Mouse (Mus musculus) macrophage (primary cell): Measurements from ENCODE around the gene Ctc1. TPM values are rescaled to one million over a fixed set of nuclear protein-coding genes. Genes with fewer than 3 reads are reported as not detected.

Experiments
- H3K27ac ChIP-seq: fragments of 350-480 bp; formaldehyde crosslinking; 2 replicates; pipeline ENCODE4 v1.9.0; 2021
- H3K36me3 ChIP-seq: fragments of 350-480 bp; formaldehyde crosslinking; 2 replicates; pipeline ENCODE4 v1.9.0; 2021; ENCODE audit errors: inconsistent target
- H3K4me3 ChIP-seq: fragments of 350-480 bp; formaldehyde crosslinking; 2 replicates; pipeline ENCODE4 v1.9.0; 2021; ENCODE audit errors: inconsistent target
- H3K79me2 ChIP-seq: fragments of 350-480 bp; formaldehyde crosslinking; 2 replicates; pipeline ENCODE4 v1.9.0; 2021; ENCODE audit errors: inconsistent target
- WGBS: methylation state at CpG from one replicate; pipeline ENCODE4 v1.1.7; 2026; ENCODE audit warnings: inconsistent platforms; ENCODE audit not compliant: missing documents; 5-methylcytosine and 5-hydroxymethylcytosine counted together
- polyA plus RNA-seq: library from polyadenylated mRNA; stranded (reverse); fragments of 250-400 nt; gene quantifications from 3 replicates; pipeline ENCODE4 v1.2.4, GENCODE M21; 2018; ENCODE audit warnings: inconsistent platforms

Gene Ctc1
- polyA plus RNA-seq, 1 experiment from 2014 or later = 28.9 TPM

DNA sequence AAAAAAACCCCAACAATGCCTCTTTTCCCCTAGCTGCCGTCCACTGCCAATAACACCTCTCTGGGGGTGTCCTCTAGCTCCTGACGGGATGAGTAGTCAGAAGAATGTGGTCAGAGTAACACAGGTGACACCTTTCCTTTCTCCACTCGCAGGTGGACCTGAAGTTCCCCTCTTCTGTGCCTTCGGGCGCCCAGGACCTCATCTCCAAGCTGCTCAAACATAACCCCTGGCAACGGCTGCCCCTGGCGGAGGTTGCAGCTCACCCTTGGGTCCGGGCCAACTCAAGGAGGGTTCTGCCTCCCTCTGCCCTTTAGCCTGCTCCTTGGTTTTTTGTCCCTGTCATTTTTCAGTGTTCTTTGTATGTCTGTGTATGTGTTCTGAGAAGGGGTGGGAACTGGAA lies 35.0 kb downstream of the Ctc1 start:
- Histone ChIP-seq H3K27ac (no peak overlapping the region), H3K79me2 (peaks cover 49% of the 10 kb centered on the region), H3K4me3 (no peak overlapping the region), H3K36me3 (no peaks in the 10 kb centered on the region)
- 99% methylated on average over 8 of the region's 8 CpGs for WGBS

DNA sequence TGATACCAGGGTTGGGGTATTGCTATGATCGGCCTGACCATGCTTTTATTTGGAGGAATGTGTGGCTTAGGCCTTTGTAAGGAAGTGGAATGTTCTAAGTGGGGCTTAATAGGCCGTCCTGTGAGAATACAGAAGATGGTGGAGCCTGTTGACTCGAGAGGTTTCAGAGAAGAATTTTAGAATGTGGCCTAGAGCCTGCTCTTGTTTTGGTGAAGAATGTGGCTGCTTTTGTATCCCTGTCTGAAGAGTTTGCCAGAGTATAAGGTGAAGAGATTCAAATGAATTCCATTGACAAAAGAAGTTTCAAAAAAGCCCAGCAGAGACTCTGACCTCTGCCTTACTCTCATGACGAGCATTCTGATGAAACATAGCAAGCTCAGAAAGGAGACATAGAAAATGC lies 36.1 kb downstream of the Ctc1 start:
- H3K27ac ChIP-seq = no peak overlapping the region
- no peak overlapping the region for H3K4me3 ChIP-seq
- WGBS = 96% methylated on average over 4 of the region's 4 CpGs
- H3K79me2 ChIP-seq = peaks cover 41% of the 10 kb centered on the region
- no peaks in the 10 kb centered on the region for H3K36me3 ChIP-seq

DNA sequence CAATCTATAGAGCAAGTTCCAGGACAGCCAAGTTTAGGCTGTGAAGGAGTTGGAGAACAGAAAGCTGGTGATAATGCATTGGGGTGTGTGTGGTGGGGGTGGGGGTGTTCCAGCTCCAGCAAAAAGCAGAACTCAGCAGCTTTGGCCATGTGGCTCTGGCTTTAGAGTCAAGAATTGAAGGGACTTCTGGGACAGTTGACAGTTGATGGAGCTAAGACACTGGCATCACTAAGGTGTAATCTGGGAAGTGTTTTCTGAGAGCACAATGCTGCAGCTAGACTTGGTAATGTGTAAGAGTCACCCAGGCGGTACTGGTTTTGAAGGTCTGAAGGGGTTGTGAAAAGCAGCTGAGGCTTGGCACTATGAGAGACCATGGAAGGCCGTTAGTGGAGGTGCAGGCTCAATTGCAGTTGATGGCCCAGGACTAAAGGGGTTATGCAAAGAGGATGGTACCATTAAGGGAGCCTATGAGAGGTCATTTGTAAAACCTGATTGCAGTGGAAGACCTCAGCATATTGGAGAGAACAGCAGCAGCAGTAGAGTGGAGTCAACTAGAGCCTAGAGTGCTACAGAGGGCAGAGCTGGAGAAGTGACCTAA lies 37.2 kb downstream of the Ctc1 start:
- 88% methylated on average over 2 of the region's 2 CpGs for WGBS
- no peak overlapping the region for H3K27ac ChIP-seq
- no peak overlapping the region for H3K4me3 ChIP-seq
- peaks cover 37% of the 10 kb centered on the region for H3K79me2 ChIP-seq
- no peaks in the 10 kb centered on the region for H3K36me3 ChIP-seq

DNA sequence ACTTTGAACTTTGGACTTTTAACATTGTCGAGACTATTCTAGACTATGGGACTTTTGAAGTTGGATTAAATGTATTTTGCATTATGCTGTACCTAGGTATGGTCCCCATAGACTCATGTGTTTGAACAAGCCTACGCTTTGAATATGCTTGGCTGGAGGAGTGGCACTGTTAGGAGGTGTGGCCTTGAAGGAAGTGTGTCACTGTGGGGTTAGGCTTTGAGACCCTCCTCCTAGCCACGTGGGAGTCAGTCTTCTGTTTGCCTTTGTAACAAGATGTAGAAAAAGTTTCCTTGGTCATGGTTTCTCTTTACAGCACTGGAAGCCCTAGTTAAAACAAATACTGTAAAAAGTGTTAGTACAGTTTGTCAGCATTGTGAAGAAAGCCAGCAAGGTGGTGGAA lies 38.1 kb downstream of the Ctc1 start:
- Histone ChIP-seq H3K27ac (no peak overlapping the region), H3K36me3 (no peaks in the 10 kb centered on the region), H3K79me2 (peaks cover 29% of the 10 kb centered on the region), H3K4me3 (no peak overlapping the region)
- WGBS = 46% methylated on average over 3 of the region's 3 CpGs

DNA sequence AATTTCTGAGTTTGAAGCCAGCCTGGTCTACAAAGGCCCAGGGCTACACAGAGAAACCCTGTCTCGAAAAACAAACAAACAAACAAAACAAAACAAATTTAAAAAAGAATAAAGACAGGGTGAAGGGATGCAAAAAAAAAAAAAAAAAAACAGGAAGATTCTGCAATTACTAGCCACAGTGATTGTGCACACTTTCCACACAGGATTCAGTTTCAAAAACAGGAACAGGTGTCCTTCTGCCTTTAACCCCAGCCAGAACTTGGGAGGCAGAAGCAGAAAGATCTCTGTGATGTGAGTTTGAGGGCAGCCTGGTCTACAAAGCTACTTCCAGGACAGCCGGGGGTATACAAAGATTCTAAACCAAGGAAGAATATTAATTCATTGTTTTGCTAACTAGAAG lies 42.6 kb downstream of the Ctc1 start:
- peaks cover 28% of the 10 kb centered on the region; the same call in 1 of the 2 replicates for H3K79me2 ChIP-seq
- no peaks in the 10 kb centered on the region for H3K36me3 ChIP-seq
- WGBS = 51% methylated on average over 2 of the region's 2 CpGs
- peak overlapping the region; percentile 88 for H3K4me3 ChIP-seq
- peak overlapping the region; percentile 80 for H3K27ac ChIP-seq

DNA sequence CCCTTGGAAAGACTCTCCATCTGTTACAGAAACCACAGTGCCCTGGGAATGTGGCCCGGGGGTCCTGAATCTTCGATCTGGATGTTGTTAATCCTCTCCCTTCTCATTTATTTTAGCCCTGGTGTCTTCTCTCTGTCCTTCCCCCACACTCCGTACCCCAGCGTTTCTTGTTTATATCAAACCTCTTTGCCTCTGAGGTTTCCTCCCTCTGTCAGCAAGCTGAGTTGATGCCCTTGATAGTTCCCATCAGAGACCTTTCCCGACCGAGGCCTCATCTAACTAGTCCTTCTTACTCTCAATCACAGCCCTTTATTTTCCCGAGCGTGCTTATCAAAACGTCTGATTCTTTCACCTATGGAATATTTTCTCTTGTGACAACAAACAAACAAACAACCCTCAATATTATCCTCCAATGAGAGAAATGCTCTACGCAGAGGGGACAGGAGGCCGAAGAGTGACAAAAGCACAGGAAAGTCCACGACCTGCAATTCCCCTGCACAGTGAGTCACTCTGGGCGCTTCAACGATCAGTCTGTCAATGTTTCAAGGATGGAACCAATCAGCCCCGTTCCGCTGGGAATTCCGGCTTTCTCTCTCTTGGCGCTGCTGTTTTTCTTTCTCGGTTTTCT lies 43.1 kb downstream of the Ctc1 start:
- H3K4me3 ChIP-seq = peak overlapping the region; percentile 88
- peaks cover 28% of the 10 kb centered on the region; the same call in 1 of the 2 replicates for H3K79me2 ChIP-seq
- no peaks in the 10 kb centered on the region for H3K36me3 ChIP-seq
- under 1% methylated on average over 18 of the region's 19 CpGs for WGBS
- peak overlapping the region; percentile 80 for H3K27ac ChIP-seq

DNA sequence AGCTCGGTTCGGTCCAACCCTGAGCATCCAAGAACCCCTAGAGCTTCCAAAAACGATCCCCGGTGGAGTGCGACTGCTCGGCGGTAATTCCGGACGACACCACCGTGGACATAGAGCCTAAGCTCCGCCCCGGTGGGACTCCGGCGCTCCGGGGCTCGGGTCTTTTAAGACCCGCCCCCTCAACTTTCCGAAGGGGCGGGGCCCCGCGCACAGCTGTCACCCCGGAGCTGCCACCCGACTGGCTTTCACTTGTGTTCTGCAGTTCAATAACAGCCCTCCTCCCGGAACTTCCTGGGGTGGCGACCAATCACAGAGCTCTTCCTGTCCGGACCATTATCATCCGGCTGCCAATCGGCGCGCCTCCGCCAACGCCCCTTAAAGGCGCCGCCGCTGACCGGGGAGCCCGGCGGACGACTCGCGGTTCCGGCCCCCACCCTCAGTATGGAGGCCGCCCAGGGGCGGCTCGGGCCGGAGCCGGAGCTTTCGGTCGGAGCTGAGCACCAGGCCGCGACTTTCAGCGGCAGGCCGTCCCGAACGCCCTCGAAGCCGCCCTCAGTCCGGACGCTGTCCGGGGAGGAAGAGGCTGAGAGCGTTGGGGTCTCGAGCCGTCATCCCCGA lies 43.8 kb downstream of the Ctc1 start, which contains the start of gene Borcs6:
TSS of gene Borcs6 (plus strand) at position 361 of the 618 bp plus-strand sequence.
- H3K4me3 ChIP-seq = peak within 1 kb of the TSS; percentile 88
- H3K79me2 ChIP-seq = peaks cover 28% of the 10 kb centered on the region; the same call in 1 of the 2 replicates
- no peaks in the 10 kb centered on the region for H3K36me3 ChIP-seq
- WGBS = 1% methylated on average over 43 of the region's 64 CpGs
- peak within 1 kb of the TSS; percentile 80 for H3K27ac ChIP-seq

DNA sequence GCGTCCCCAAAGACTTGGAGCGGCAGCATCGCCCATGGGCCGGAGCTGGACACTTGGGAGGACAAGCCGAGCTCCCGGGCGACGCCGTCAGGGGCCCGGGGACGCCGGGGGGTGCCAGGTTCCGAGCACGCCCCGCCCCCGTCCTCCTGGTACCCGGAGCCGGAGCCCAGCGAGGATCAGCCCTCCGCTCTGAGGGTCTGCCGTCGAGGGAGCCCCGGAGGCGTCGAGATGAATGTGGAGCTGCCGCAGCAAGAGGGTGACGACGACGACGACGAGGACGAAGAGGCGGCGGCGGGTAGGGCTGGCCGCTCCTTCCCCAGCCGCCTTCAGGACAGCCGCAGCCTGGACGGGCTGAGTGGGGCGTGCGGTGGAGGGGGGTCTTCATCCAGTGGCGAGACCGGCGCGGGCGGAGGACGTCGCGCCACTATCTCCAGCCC lies 44.3 kb downstream of the Ctc1 start:
- Histone ChIP-seq H3K4me3 (peak overlapping the region; percentile 64), H3K36me3 (no peaks in the 10 kb centered on the region), H3K27ac (peak overlapping the region; percentile 57), H3K79me2 (peaks cover 28% of the 10 kb centered on the region; the same call in 1 of the 2 replicates)
- WGBS = 1% methylated on average over 44 of the region's 49 CpGs

DNA sequence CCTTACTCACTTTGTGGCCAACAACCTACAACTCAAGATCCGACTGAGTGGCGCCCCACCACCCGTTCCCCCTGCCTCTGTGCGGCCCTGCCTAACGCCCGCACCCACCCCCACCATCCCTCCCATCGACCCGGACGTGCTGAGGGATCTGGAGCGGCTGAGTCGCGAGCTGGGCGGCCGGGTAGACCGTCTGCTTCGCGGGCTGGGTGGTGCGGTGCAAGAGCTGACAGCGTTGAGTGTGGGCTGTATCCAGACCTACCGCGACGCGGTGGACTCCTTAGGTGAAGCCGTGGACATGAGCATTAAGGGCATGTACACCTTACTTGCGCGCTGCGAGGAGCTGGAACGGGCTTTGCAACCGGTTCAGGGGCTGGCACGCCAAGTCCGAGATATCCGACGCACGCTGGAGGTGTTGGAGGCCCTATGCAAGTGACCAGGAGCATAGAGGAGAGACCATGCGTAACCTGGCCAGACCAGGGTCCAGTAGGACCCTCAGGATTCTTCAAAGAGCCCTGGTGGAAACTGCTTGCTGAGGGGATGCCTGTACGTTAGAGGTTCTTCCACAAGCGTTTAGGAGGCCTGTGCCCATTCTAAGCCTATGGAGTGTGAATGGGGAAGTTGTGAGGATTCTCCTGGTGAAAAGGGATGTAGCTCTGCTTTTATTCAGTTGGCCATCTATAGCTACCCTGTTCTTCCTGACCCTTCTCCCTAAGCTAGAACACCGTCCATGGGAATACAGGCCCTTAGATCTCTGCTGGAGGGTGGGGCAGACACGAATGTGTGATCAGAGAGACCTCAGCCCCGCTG lies 44.9 kb downstream of the Ctc1 start:
- WGBS = 5% methylated on average over 40 of the region's 40 CpGs
- H3K36me3 ChIP-seq = no peaks in the 10 kb centered on the region
- H3K27ac ChIP-seq = peak overlapping the region; percentile 57

DNA sequence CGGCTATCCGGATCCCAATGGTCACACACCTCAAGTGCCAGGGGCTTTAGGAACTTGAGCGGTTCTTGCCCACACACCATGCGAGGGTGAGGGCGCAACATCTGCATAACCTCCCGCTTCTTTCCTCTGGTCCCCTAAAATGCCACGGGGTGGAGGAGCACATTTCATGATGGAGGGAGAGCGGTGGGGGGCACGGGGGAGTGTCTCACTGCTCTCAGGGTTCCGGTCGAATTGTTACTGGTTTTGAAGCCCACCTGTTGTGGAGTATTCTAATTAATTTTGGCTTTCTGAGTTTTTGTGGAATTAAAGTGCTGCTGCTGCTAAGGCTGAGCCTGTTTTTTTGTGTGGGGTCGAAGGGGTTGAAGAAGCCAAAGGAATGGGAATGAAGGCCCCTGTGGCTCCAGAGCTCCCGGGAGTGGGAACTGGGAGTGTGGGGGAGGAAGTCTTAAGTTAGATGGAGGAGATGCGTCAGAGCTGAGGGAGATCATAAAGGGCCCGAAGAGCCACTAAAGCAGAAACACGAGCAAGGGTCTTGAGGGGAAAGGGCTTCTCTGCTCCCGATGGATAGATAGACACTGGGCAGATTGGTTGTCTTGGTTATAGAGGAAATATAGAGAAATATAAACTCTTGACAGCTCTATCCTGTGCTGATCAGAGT lies 45.7 kb downstream of the Ctc1 start:
- Histone ChIP-seq H3K79me2 (peaks cover 28% of the 10 kb centered on the region; the same call in 1 of the 2 replicates), H3K27ac (peak overlapping the region; percentile 57; the same call in 1 of the 2 replicates), H3K36me3 (no peaks in the 10 kb centered on the region), H3K4me3 (peak overlapping the region; percentile 64)
- WGBS = 72% methylated on average over 17 of the region's 17 CpGs

More for the DNA sequence above, 44.9 kb downstream of the Ctc1 start:
- Histone ChIP-seq H3K79me2 (peaks cover 28% of the 10 kb centered on the region; the same call in 1 of the 2 replicates), H3K4me3 (peak overlapping the region; percentile 64)

DNA sequence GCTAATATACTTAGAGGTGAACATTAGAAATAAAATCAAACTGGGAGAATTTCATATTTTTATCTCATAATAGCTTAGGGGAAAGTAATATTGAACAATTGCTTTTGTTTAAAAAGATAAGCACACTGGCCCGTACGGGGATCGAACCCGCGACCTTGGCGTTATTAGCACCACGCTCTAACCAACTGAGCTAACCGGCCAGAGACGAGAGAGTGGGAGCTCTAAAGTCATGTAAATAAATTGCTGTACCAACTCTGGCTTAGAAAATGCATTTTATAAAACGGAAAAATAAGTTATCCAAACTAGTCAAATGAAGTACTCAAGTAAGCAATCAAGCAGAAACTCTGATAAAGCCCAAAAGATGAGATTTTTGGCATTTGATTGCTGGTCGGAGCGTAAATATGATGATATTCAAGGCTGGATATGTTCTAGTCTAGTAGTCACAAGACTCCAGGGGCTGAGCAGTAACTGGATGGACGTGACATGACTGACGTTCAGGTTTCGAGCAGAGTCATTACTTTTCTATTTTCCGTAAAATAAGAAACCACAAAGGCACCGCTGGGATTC lies 46.6 kb downstream of the Ctc1 start:
- peak overlapping the region; percentile 77 for H3K27ac ChIP-seq
- 2% methylated on average over 17 of the region's 17 CpGs for WGBS
- peak overlapping the region; percentile 38 for H3K4me3 ChIP-seq
- H3K36me3 ChIP-seq = no peaks in the 10 kb centered on the region
- H3K79me2 ChIP-seq = peaks cover 27% of the 10 kb centered on the region; the same call in 1 of the 2 replicates

DNA sequence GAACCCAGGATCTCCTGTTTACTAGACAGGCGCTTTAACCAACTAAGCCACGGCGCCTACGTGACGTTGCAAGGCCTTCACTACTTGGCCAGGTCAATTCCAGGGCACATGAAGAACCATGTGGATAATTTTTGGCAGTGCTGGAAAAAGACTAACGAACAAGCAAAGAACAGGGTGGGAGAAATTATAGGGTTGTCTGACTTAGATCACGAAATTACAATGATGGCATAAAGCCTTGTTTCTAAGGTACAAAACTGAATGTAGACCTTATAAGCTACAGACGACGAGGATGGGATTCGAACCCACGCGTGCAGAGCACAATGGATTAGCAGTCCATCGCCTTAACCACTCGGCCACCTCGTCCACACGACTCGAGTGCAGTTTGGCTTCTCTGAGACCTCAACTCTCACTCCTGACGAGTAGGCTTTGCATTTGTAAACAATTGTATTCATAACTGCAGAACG lies 47.1 kb downstream of the Ctc1 start:
- Histone ChIP-seq H3K36me3 (no peaks in the 10 kb centered on the region), H3K4me3 (peak overlapping the region; percentile 71), H3K27ac (peak overlapping the region; percentile 77), H3K79me2 (peaks cover 22% of the 10 kb centered on the region; the same call in 1 of the 2 replicates)
- 3% methylated on average over 19 of the region's 19 CpGs for WGBS

DNA sequence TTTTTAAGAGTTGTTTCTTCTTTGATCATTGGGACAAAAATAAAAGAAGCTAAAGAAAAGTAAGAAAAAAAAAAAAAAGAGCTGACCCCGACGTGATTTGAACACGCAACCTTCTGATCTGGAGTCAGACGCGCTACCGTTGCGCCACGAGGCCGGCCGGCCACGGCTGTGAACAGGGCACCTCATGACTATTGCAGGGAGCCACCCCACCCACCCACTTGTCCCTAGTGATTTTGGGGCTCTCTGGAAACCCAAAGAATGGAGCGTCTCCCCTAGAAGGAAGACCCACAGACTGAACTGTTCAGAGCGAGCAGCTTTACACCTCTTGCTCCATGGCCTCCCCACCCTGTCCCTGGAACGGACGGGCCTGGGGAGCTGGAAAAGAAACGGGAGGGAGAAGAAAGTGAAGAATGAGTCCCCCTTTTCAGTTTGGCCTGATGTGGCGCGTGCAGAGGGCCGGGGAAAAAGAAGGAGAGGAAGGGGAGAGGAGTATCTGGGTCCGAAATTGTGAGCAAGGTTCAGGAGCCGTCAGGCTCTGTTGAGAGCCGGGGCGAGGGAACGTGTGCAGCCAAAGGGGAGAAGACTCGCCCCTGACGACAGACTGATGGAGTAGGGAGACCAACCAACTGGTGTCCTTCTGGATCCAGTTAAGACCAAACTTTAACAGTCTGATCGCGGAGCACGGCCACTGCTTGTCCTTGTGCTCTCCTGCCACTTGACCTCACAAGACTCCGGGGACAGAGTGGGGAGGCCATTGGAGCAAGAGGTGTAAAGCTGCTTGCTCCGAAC lies 47.9 kb downstream of the Ctc1 start:
- H3K79me2 ChIP-seq = peaks cover 19% of the 10 kb centered on the region; the same call in 1 of the 2 replicates
- WGBS = 4% methylated on average over 29 of the region's 31 CpGs
- peak overlapping the region; percentile 75 for H3K27ac ChIP-seq
- H3K36me3 ChIP-seq = no peaks in the 10 kb centered on the region
- peak overlapping the region; percentile 71 for H3K4me3 ChIP-seq
